Mouse (Mus musculus) cerebellum, adult 2 months (tissue): Measurements from ENCODE around the gene Hectd1.

Experiments used
- CTCF ChIP-seq: fragments of 200-500 bp; IDR thresholded peaks from 2 replicates; pipeline ENCODE4 v1.5.1; 2011; ENCODE audit warnings: low read depth, mild to moderate bottlenecking, control low read depth, low read length, moderate library complexity, borderline replicate concordance; ENCODE audit not compliant: insufficient read depth
- POLR2A ChIP-seq: fragments of 200-500 bp; IDR thresholded peaks from 2 replicates; pipeline ENCODE4 v1.6.1; 2011; ENCODE audit warnings: low read length, control low read depth, borderline replicate concordance; ENCODE audit not compliant: insufficient read depth

DNA sequence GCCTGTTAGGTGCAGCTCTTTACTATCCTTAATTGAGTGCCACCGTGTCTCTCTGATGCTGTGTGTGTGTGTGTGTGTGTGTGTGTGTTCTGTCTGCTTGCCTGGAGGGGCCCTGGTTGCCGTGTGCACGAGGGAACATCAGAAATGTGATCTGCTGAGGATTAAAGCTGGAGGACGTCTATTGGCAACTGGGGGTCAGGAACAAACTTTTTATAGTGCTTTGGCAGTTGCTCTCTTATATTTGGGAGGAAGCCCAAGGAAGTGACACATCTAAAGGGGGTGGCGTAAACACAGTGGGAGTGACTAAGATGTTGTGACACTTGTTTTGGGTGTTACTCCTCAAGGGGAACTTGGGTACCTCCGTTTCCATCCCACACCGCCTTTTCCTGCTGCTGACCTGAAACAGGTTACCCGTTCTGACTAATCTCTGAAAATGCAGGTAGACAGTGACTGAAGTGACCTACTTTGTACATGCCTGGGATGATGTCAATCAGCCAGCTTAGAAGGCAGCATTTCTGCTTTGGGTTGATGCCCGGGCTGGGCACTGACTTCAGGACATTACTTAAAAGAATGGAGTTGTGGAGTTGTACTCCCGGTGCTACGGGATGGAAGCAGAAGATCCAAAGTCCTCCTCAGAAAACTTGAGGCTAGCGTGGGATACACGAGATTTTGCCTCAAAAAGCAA, 37.0 kb upstream of the Hectd1 start:
- TF ChIP-seq POLR2A = no peak
- no peak for TF ChIP-seq CTCF
